Mouse (Mus musculus) embryonic facial prominence, embryonic 15.5 days (tissue): ENCODE measurements around the gene Ablim1. TPM values are rescaled to one million over a fixed set of nuclear protein-coding genes. Genes with fewer than 3 reads are reported as not detected.
"Not testable (repeated sequence)": the region's sequence is repeated elsewhere in the genome, so short reads cannot be mapped to it uniquely, and the experiment has no call there.

ENCODE experiments used
- ATAC-seq: fragments of 200-750 bp; cut with Nextera tagmentation; 2 replicates; pipeline ENCODE4 v1.8.0; 2017; ENCODE audit warnings: low read depth, moderate TSS enrichment; ENCODE audit not compliant: insufficient number of reproducible peaks, low FRiP score, low TSS enrichment
- H3K27ac ChIP-seq: fragments of 300-500 bp; sonication (generic); replicated peaks from 2 replicates; pipeline ENCODE4 v1.5.1; 2015; ENCODE audit warnings: mild to moderate bottlenecking, inconsistent platforms
- H3K27me3 ChIP-seq: fragments of 300-500 bp; sonication (generic); 2 replicates; pipeline ENCODE4 v1.6.1; 2015; ENCODE audit warnings: inconsistent platforms
- H3K36me3 ChIP-seq: fragments of 300-500 bp; sonication (generic); 2 replicates; pipeline ENCODE4 v1.6.1; 2015; ENCODE audit warnings: mild to moderate bottlenecking, inconsistent platforms
- H3K4me1 ChIP-seq: fragments of 300-500 bp; sonication (generic); 2 replicates; pipeline ENCODE4 v1.6.1; 2015; ENCODE audit warnings: inconsistent platforms
- H3K4me2 ChIP-seq: fragments of 300-500 bp; sonication (generic); replicated peaks from 2 replicates; pipeline ENCODE4 v1.6.1; 2015; ENCODE audit warnings: mild to moderate bottlenecking, inconsistent platforms
- H3K4me3 ChIP-seq: fragments of 300-500 bp; sonication (generic); replicated peaks from 2 replicates; pipeline ENCODE4 v1.5.1; 2015; ENCODE audit warnings: mild to moderate bottlenecking, inconsistent platforms
- H3K9ac ChIP-seq: fragments of 300-500 bp; sonication (generic); 2 replicates; pipeline ENCODE4 v1.6.1; 2015; ENCODE audit warnings: inconsistent platforms
- H3K9me3 ChIP-seq: fragments of 300-500 bp; sonication (generic); replicated peaks from 2 replicates; pipeline ENCODE4 v1.6.1; 2016; ENCODE audit warnings: inconsistent platforms
- WGBS: fragments of 180-500 bp; shearing (Covaris S2); methylation state at CpG from one replicate; pipeline ENCODE4 v1.1.7; 2015; 5-methylcytosine and 5-hydroxymethylcytosine counted together
- polyA plus RNA-seq: library from polyadenylated mRNA; unstranded; fragments of >200 nt; fragmentation: Nextera tagmentation; extraction: Ambion mirVana; gene quantifications from 2 replicates; pipeline ENCODE4 v1.2.1, GENCODE M21; 2015

Ablim1 gene
- polyA plus RNA-seq, 1 experiment from 2014 or later, result 71.3 TPM

GRCm38 (mm10) chr19:57146936-57147335 lies 167.8 kb downstream of the Ablim1 start:
- Histone ChIP-seq H3K9me3 (no peaks in the 10 kb centered on the region), H3K4me3 (no peak overlapping the region), H3K4me2 (no peak overlapping the region), H3K9ac (no peak overlapping the region), H3K27me3 (no peaks in the 10 kb centered on the region), H3K4me1 (peaks cover 20% of the 10 kb centered on the region), H3K36me3 (no peaks in the 10 kb centered on the region), H3K27ac (no peak overlapping the region; the same call in 1 of the 2 replicates)
- no peak for ATAC-seq
- 53% methylated on average over 6 of the region's 6 CpGs for WGBS

GRCm38 (mm10) chr19:57143646-57144045 lies 171.1 kb downstream of the Ablim1 start:
- H3K27me3 ChIP-seq, result no peaks in the 10 kb centered on the region
- no peaks in the 10 kb centered on the region for H3K36me3 ChIP-seq
- no peak overlapping the region for H3K4me3 ChIP-seq
- no peak overlapping the region for H3K27ac ChIP-seq
- H3K4me2 ChIP-seq, result no peak overlapping the region
- H3K9ac ChIP-seq, result no peak overlapping the region
- 74% methylated on average over 3 of the region's 3 CpGs for WGBS
- ATAC-seq, result no peak
- H3K9me3 ChIP-seq, result no peaks in the 10 kb centered on the region
- H3K4me1 ChIP-seq, result peaks cover 15% of the 10 kb centered on the region

- no peak overlapping the region for H3K9ac ChIP-seq
- H3K4me3 ChIP-seq, result no peak overlapping the region
- no peaks in the 10 kb centered on the region for H3K9me3 ChIP-seq
- H3K27me3 ChIP-seq, result no peaks in the 10 kb centered on the region
- H3K4me1 ChIP-seq, result peaks cover 11% of the 10 kb centered on the region
- H3K27ac ChIP-seq, result no peak overlapping the region
- H3K36me3 ChIP-seq, result no peaks in the 10 kb centered on the region
- 77% methylated on average over 10 of the region's 10 CpGs for WGBS
- no peak for ATAC-seq
- no peak overlapping the region for H3K4me2 ChIP-seq
These were observed 172.8 kb downstream of the Ablim1 start for GRCm38 (mm10) chr19:57141756-57142461.

- Histone ChIP-seq H3K4me3 (no peak overlapping the region), H3K4me1 (peaks cover 6% of the 10 kb centered on the region), H3K4me2 (no peak overlapping the region), H3K27ac (no peak overlapping the region), H3K9me3 (no peaks in the 10 kb centered on the region), H3K9ac (no peak overlapping the region), H3K27me3 (no peaks in the 10 kb centered on the region), H3K36me3 (no peaks in the 10 kb centered on the region)
- 71% methylated on average over 1 of the region's 1 CpGs for WGBS
- ATAC-seq, result no peak
These were observed 173.8 kb downstream of the Ablim1 start for GRCm38 (mm10) chr19:57140874-57141273.

GRCm38 (mm10) chr19:57140071-57140470 lies 174.6 kb downstream of the Ablim1 start:
- Histone ChIP-seq H3K4me1 (peaks cover 6% of the 10 kb centered on the region), H3K4me3 (no peak overlapping the region), H3K4me2 (no peak overlapping the region), H3K27me3 (no peaks in the 10 kb centered on the region), H3K27ac (no peak overlapping the region), H3K9ac (no peak overlapping the region), H3K9me3 (no peaks in the 10 kb centered on the region), H3K36me3 (no peaks in the 10 kb centered on the region)
- WGBS, result 79% methylated on average over 7 of the region's 7 CpGs
- no peak for ATAC-seq

- Histone ChIP-seq H3K27ac (no peak overlapping the region), H3K9ac (no peak overlapping the region), H3K4me3 (no peak overlapping the region), H3K27me3 (no peaks in the 10 kb centered on the region), H3K4me1 (peaks cover 16% of the 10 kb centered on the region), H3K36me3 (no peaks in the 10 kb centered on the region), H3K4me2 (no peak overlapping the region), H3K9me3 (no peaks in the 10 kb centered on the region)
- WGBS, result 65% methylated on average over 13 of the region's 13 CpGs
- ATAC-seq, result no peak
These were observed 175.7 kb downstream of the Ablim1 start for GRCm38 (mm10) chr19:57138909-57139617.

- no peak for ATAC-seq
- H3K4me2 ChIP-seq, result no peak overlapping the region
- 42% methylated on average over 6 of the region's 6 CpGs for WGBS
- no peaks in the 10 kb centered on the region for H3K27me3 ChIP-seq
- H3K27ac ChIP-seq, result no peak overlapping the region
- no peaks in the 10 kb centered on the region for H3K36me3 ChIP-seq
- H3K4me3 ChIP-seq, result no peak overlapping the region
- H3K9me3 ChIP-seq, result no peaks in the 10 kb centered on the region
- no peak overlapping the region for H3K9ac ChIP-seq
- H3K4me1 ChIP-seq, result peaks cover 17% of the 10 kb centered on the region
These were observed 176.2 kb downstream of the Ablim1 start for GRCm38 (mm10) chr19:57138469-57138868.

- H3K4me1 ChIP-seq, result peaks cover 17% of the 10 kb centered on the region
- no peak for ATAC-seq
- H3K27me3 ChIP-seq, result no peaks in the 10 kb centered on the region
- H3K9me3 ChIP-seq, result no peaks in the 10 kb centered on the region
- H3K27ac ChIP-seq, result no peak overlapping the region
- H3K4me2 ChIP-seq, result no peak overlapping the region
- no peaks in the 10 kb centered on the region for H3K36me3 ChIP-seq
- no peak overlapping the region for H3K4me3 ChIP-seq
- H3K9ac ChIP-seq, result no peak overlapping the region
These were observed 176.7 kb downstream of the Ablim1 start for GRCm38 (mm10) chr19:57138045-57138444.

GRCm38 (mm10) chr19:57136228-57136627 lies 178.5 kb downstream of the Ablim1 start:
- no peaks in the 10 kb centered on the region for H3K9me3 ChIP-seq
- no peaks in the 10 kb centered on the region for H3K27me3 ChIP-seq
- ATAC-seq, result no peak
- no peak overlapping the region for H3K4me3 ChIP-seq
- 40% methylated on average over 7 of the region's 7 CpGs for WGBS
- no peak overlapping the region for H3K9ac ChIP-seq
- no peaks in the 10 kb centered on the region for H3K36me3 ChIP-seq
- H3K4me1 ChIP-seq, result peaks cover 17% of the 10 kb centered on the region
- no peak overlapping the region for H3K4me2 ChIP-seq
- H3K27ac ChIP-seq, result no peak overlapping the region

GRCm38 (mm10) chr19:57135654-57136053 lies 179.1 kb downstream of the Ablim1 start:
- not testable (repeated sequence) for H3K4me2 ChIP-seq, H3K4me3 ChIP-seq, H3K27me3 ChIP-seq, ATAC-seq, H3K9ac ChIP-seq, H3K36me3 ChIP-seq, H3K9me3 ChIP-seq, H3K27ac ChIP-seq
- peaks cover 17% of the 10 kb centered on the region for H3K4me1 ChIP-seq
- WGBS, result 82% methylated on average over 6 of the region's 6 CpGs

GRCm38 (mm10) chr19:57134654-57135348 lies 179.9 kb downstream of the Ablim1 start:
- ATAC-seq, result no peak
- 35% methylated on average over 20 of the region's 20 CpGs for WGBS
- 0 out of 2 replicates have a peak overlapping the region, but pooled peaks have one; percentile 2 for H3K4me3 ChIP-seq
- H3K27ac ChIP-seq, result no peak overlapping the region; the same call in 1 of the 2 replicates
- peaks cover 17% of the 10 kb centered on the region for H3K4me1 ChIP-seq
- no peaks in the 10 kb centered on the region for H3K27me3 ChIP-seq
- no peak overlapping the region for H3K9ac ChIP-seq
- H3K9me3 ChIP-seq, result no peaks in the 10 kb centered on the region
- H3K36me3 ChIP-seq, result no peaks in the 10 kb centered on the region
- H3K4me2 ChIP-seq, result peak overlapping the region; percentile 21
